Mouse (Mus musculus): Measurements from ENCODE around the gene C330007P06Rik.

The C330007P06Rik gene

GRCm38 (mm10) chrX:36837069-36837676 lies 36.7 kb downstream of the C330007P06Rik start:
- no peak for DNase-seq (ENCODE audit: low spot score)

GRCm38 (mm10) chrX:36833397-36834084 lies 40.4 kb downstream of the C330007P06Rik start:
- DNase-seq (ENCODE audit: low spot score), result peak; percentile 81

GRCm38 (mm10) chrX:36831632-36832031 lies 42.3 kb downstream of the C330007P06Rik start:
- DNase-seq (ENCODE audit: low spot score), result no peak

- DNase-seq (ENCODE audit: low spot score), result peak; percentile 58
Measured at GRCm38 (mm10) chrX:36830271-36830670, 43.6 kb downstream of the C330007P06Rik start.

GRCm38 (mm10) chrX:36826873-36827272 lies 47.0 kb downstream of the C330007P06Rik start:
- DNase-seq (ENCODE audit: low spot score), result no peak

GRCm38 (mm10) chrX:36825032-36825431 lies 48.9 kb downstream of the C330007P06Rik start:
- DNase-seq (ENCODE audit: low spot score), result no peak

- no peak for DNase-seq (ENCODE audit: low spot score)
Measured at GRCm38 (mm10) chrX:36823932-36824711, 49.8 kb downstream of the C330007P06Rik start.

- DNase-seq (ENCODE audit: low spot score), result peak; percentile 48
Measured at GRCm38 (mm10) chrX:36820201-36820600, 53.7 kb downstream of the C330007P06Rik start.

GRCm38 (mm10) chrX:36819575-36819974 lies 54.3 kb downstream of the C330007P06Rik start:
- no peak for DNase-seq (ENCODE audit: low spot score)

- peak; percentile 48 for DNase-seq (ENCODE audit: low spot score)
Measured at GRCm38 (mm10) chrX:36816953-36817441, 56.9 kb downstream of the C330007P06Rik start.

GRCm38 (mm10) chrX:36816368-36816899 lies 57.5 kb downstream of the C330007P06Rik start:
- DNase-seq (ENCODE audit: low spot score), result no peak

- no peak for DNase-seq (ENCODE audit: low spot score)
Measured at GRCm38 (mm10) chrX:36815439-36815838, 58.5 kb downstream of the C330007P06Rik start.

- no peak for DNase-seq (ENCODE audit: low spot score)
Measured at GRCm38 (mm10) chrX:36815022-36815421, 58.9 kb downstream of the C330007P06Rik start.

GRCm38 (mm10) chrX:36814161-36814836 lies 59.6 kb downstream of the C330007P06Rik start:
- DNase-seq (ENCODE audit: low spot score), result no peak

- peak; percentile 57 for DNase-seq (ENCODE audit: low spot score)
Measured at GRCm38 (mm10) chrX:36811377-36811776, 62.5 kb downstream of the C330007P06Rik start.

- no peak for DNase-seq (ENCODE audit: low spot score)
Measured at GRCm38 (mm10) chrX:36808318-36808683, 65.6 kb downstream of the C330007P06Rik start.

GRCm38 (mm10) chrX:36807360-36808317 lies 66.3 kb downstream of the C330007P06Rik start:
- peak; percentile 86 for DNase-seq (ENCODE audit: low spot score)

- no peak for DNase-seq (ENCODE audit: low spot score)
Measured at GRCm38 (mm10) chrX:36805466-36806235, 68.3 kb downstream of the C330007P06Rik start.

- DNase-seq (ENCODE audit: low spot score), result no peak
Measured at GRCm38 (mm10) chrX:36804196-36804595, 69.7 kb downstream of the C330007P06Rik start.

GRCm38 (mm10) chrX:36803189-36803588 lies 70.7 kb downstream of the C330007P06Rik start:
- no peak for DNase-seq (ENCODE audit: low spot score)
